Mouse (Mus musculus) heart, embryonic 14.5 days (tissue): ENCODE measurements at regions not wholly inside any gene's neighbourhood (a gene's known extent, or its start where the extent isn't known, plus 50 kb on each side); places are given as distances from the start of the nearest gene placed in this dataset.

Experiments
- ATAC-seq: fragments of 200-750 bp; cut with Nextera tagmentation; 2 replicates; pipeline ENCODE4 v1.8.0; 2017; ENCODE audit warnings: low read depth, moderate TSS enrichment; ENCODE audit not compliant: insufficient number of reproducible peaks, insufficient read depth, low FRiP score
- H3K27ac ChIP-seq, 2 experiments: fragments of 200-500 bp in 1 of 2; fragments of 300-500 bp in 1 of 2; sonication (generic) in 1 of 2; replicated peaks in 1 of 2; 2 replicates each; pipeline ENCODE4 v1.5.1; 2012 to 2014; ENCODE audit warnings: low read depth in 2 of 2, low read length in 2 of 2, control low read depth in 1 of 2, mild to moderate bottlenecking in 1 of 2, mixed read lengths in 1 of 2; ENCODE audit not compliant: control insufficient read depth in 1 of 2, insufficient read depth in 1 of 2
- H3K27me3 ChIP-seq: fragments of 300-500 bp; sonication (generic); 2 replicates; pipeline ENCODE4 v1.6.1; 2014; ENCODE audit warnings: mild to moderate bottlenecking, low read length, control low read depth; ENCODE audit not compliant: control insufficient read depth, insufficient read depth
- H3K36me3 ChIP-seq: fragments of 300-500 bp; sonication (generic); 2 replicates; pipeline ENCODE4 v1.6.1; 2014; ENCODE audit warnings: mild to moderate bottlenecking, control low read depth, low read length, mixed read lengths; ENCODE audit not compliant: control insufficient read depth, insufficient read depth
- H3K4me1 ChIP-seq, 2 experiments: fragments of 200-500 bp in 1 of 2; fragments of 300-500 bp in 1 of 2; sonication (generic) in 1 of 2; 2 replicates each; pipeline ENCODE4 v1.6.1; 2012 to 2014; ENCODE audit warnings: low read length in 2 of 2, control low read depth in 1 of 2, mixed read lengths in 1 of 2; ENCODE audit not compliant: control insufficient read depth in 2 of 2, insufficient read depth in 2 of 2
- H3K4me2 ChIP-seq: fragments of 300-500 bp; sonication (generic); 2 replicates; pipeline ENCODE4 v1.6.1; 2014; ENCODE audit warnings: mild to moderate bottlenecking, low read length
- H3K4me3 ChIP-seq, 2 experiments: fragments of 200-500 bp in 1 of 2; fragments of 300-500 bp in 1 of 2; sonication (generic) in 1 of 2; 2 replicates each; pipeline ENCODE4 v1.5.1; 2012 to 2014; ENCODE audit warnings: low read length in 2 of 2, mild to moderate bottlenecking in 2 of 2, control low read depth in 1 of 2, low read depth in 1 of 2, moderate library complexity in 1 of 2; ENCODE audit not compliant: control insufficient read depth in 1 of 2, insufficient read depth in 1 of 2
- H3K9ac ChIP-seq: fragments of 300-500 bp; sonication (generic); 2 replicates; pipeline ENCODE4 v1.6.1; 2014; ENCODE audit warnings: mild to moderate bottlenecking, low read length
- H3K9me3 ChIP-seq: fragments of 300-500 bp; sonication (generic); 2 replicates; pipeline ENCODE4 v1.6.1; 2016; ENCODE audit warnings: low read length, control low read depth; ENCODE audit not compliant: control insufficient read depth
- WGBS: fragments of 180-500 bp; shearing (Covaris S2); extraction: QIAGEN DNeasy Blood & Tissue Kit; methylation state at CpG from one replicate; pipeline ENCODE4 v1.1.7; 2014; 5-methylcytosine and 5-hydroxymethylcytosine counted together

GRCm38 (mm10) chr8:92113386-92113785 is 244.0 kb upstream of the Irx5 start:
- 80% methylated on average over 4 of the region's 4 CpGs for WGBS
- no peak overlapping the region for H3K4me3 ChIP-seq
- H3K4me1 ChIP-seq: no peaks in the 10 kb centered on the region
- H3K4me2 ChIP-seq: no peak overlapping the region
- H3K36me3 ChIP-seq: no peaks in the 10 kb centered on the region
- H3K9me3 ChIP-seq: no peaks in the 10 kb centered on the region
- no peak for ATAC-seq
- H3K27me3 ChIP-seq: 0 out of 2 replicates have a peak, but pooled peaks cover 4% of the 10 kb centered on the region
- no peak overlapping the region for H3K27ac ChIP-seq
- no peak overlapping the region for H3K9ac ChIP-seq

- Histone ChIP-seq H3K27me3 (no peaks in the 10 kb centered on the region), H3K36me3 (no peaks in the 10 kb centered on the region), H3K4me1 (no peaks in the 10 kb centered on the region), H3K9me3 (no peaks in the 10 kb centered on the region), H3K9ac (no peak overlapping the region), H3K27ac (no peak overlapping the region), H3K4me3 (no peak overlapping the region), H3K4me2 (no peak overlapping the region)
- ATAC-seq: no peak
- 31% methylated on average over 6 of the region's 6 CpGs for WGBS
Measured at GRCm38 (mm10) chr8:92104561-92104960, 252.9 kb upstream of the Irx5 start.

GRCm38 (mm10) chr8:92102521-92102920 is 254.9 kb upstream of the Irx5 start:
- Histone ChIP-seq H3K4me2 (no peak overlapping the region), H3K4me1 (no peaks in the 10 kb centered on the region), H3K9ac (no peak overlapping the region), H3K9me3 (no peaks in the 10 kb centered on the region), H3K27ac (no peak overlapping the region), H3K4me3 (no peak overlapping the region), H3K27me3 (no peaks in the 10 kb centered on the region; the same call in 1 of the 2 replicates), H3K36me3 (no peaks in the 10 kb centered on the region)
- WGBS: 77% methylated on average over 4 of the region's 4 CpGs
- no peak for ATAC-seq

- Histone ChIP-seq H3K4me2 (no peak overlapping the region), H3K9me3 (no peaks in the 10 kb centered on the region), H3K27ac (no peak overlapping the region), H3K4me1 (no peaks in the 10 kb centered on the region), H3K36me3 (no peaks in the 10 kb centered on the region), H3K4me3 (no peak overlapping the region), H3K9ac (no peak overlapping the region), H3K27me3 (no peaks in the 10 kb centered on the region; the same call in 1 of the 2 replicates)
- ATAC-seq: no peak
- WGBS: 90% methylated on average over 12 of the region's 12 CpGs
Measured at GRCm38 (mm10) chr8:92095276-92095675, 262.1 kb upstream of the Irx5 start.

GRCm38 (mm10) chr8:92084124-92084523 is 273.3 kb upstream of the Irx5 start:
- H3K9ac ChIP-seq: no peak overlapping the region
- no peaks in the 10 kb centered on the region; a peak in 1 of 4 replicates for H3K4me1 ChIP-seq
- H3K27ac ChIP-seq: no peak overlapping the region
- no peaks in the 10 kb centered on the region for H3K27me3 ChIP-seq
- no peak for ATAC-seq
- no peaks in the 10 kb centered on the region for H3K36me3 ChIP-seq
- 74% methylated on average over 2 of the region's 2 CpGs for WGBS
- H3K9me3 ChIP-seq: no peaks in the 10 kb centered on the region
- no peak overlapping the region for H3K4me3 ChIP-seq
- H3K4me2 ChIP-seq: no peak overlapping the region

- no peaks in the 10 kb centered on the region for H3K27me3 ChIP-seq
- no peak for ATAC-seq
- no peak overlapping the region for H3K4me3 ChIP-seq
- H3K9me3 ChIP-seq: no peaks in the 10 kb centered on the region
- WGBS: 70% methylated on average over 6 of the region's 6 CpGs
- H3K36me3 ChIP-seq: no peaks in the 10 kb centered on the region
- H3K27ac ChIP-seq: no peak overlapping the region
- H3K9ac ChIP-seq: no peak overlapping the region
- H3K4me1 ChIP-seq: no peaks in the 10 kb centered on the region; a peak in 1 of 4 replicates
- H3K4me2 ChIP-seq: no peak overlapping the region
Measured at GRCm38 (mm10) chr8:92081900-92082299, 275.5 kb upstream of the Irx5 start.

GRCm38 (mm10) chr8:92080852-92081251 is 276.6 kb upstream of the Irx5 start:
- H3K4me2 ChIP-seq: no peak overlapping the region
- H3K27me3 ChIP-seq: no peaks in the 10 kb centered on the region
- H3K27ac ChIP-seq: no peak overlapping the region
- H3K9me3 ChIP-seq: no peaks in the 10 kb centered on the region
- no peaks in the 10 kb centered on the region; a peak in 1 of 4 replicates for H3K4me1 ChIP-seq
- H3K9ac ChIP-seq: no peak overlapping the region
- no peak overlapping the region for H3K4me3 ChIP-seq
- ATAC-seq: no peak
- WGBS: 83% methylated on average over 8 of the region's 8 CpGs
- no peaks in the 10 kb centered on the region for H3K36me3 ChIP-seq

- no peak for ATAC-seq
- WGBS: 64% methylated on average over 7 of the region's 7 CpGs
- Histone ChIP-seq H3K9me3 (no peaks in the 10 kb centered on the region), H3K4me3 (no peak overlapping the region), H3K4me2 (no peak overlapping the region), H3K4me1 (no peaks in the 10 kb centered on the region; a peak in 1 of 4 replicates), H3K9ac (no peak overlapping the region), H3K27ac (no peak overlapping the region), H3K36me3 (no peaks in the 10 kb centered on the region), H3K27me3 (no peaks in the 10 kb centered on the region)
Measured at GRCm38 (mm10) chr8:92077611-92078010, 275.7 kb upstream of the Irx3 start.
